8 mouse cellular contexts compared by ENCODE assay signal in the genomic region with DNA sequence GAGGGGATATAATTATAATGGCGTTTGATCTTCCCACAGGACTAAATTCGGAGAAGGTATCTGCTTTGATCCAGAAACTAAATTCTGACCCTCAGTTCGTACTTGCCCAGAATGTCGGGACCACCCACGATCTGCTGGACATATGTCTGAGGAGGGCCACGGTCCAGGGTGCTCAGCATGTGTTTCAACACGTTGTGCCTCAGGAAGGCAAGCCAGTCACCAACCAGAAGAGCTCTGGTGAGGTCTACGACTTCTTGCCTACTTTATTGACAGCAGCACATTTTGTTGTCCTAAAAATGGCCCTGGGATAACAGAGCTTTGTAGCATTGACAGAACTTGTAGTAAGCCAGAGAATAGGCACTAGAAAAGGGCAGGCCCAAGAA. TPM values are rescaled to one million over a fixed set of nuclear protein-coding genes. Genes with fewer than 3 reads are reported as not detected.
DNase-seq lines count a peak whose midpoint lies in the region; ATAC-seq and TF ChIP-seq lines count a peak whose summit lies in the region.

No protein-coding gene starts in this region.

- H3K36me3 ChIP-seq in heart, embryonic 14.5 days (ENCODE audit: control insufficient read depth, insufficient read depth, low read length), result peaks cover 26% of the 10 kb centered on the region
- H3K36me3 ChIP-seq in liver, embryonic 14.5 days (replicated peaks; ENCODE audit: control insufficient read depth, insufficient read depth, low read depth), result peaks cover 5% of the 10 kb centered on the region
- H3K36me3 ChIP-seq in stomach, embryonic 16.5 days (ENCODE audit: control insufficient read depth, insufficient read depth, low read length), result peaks cover 5% of the 10 kb centered on the region

- peak overlapping the region; percentile 93 for H3K9ac ChIP-seq in heart, embryonic 14.5 days (ENCODE audit: low read length)
- peak overlapping the region; percentile 91 for H3K9ac ChIP-seq in liver, embryonic 14.5 days (replicated peaks)
- H3K9ac ChIP-seq in stomach, embryonic 16.5 days (ENCODE audit: low read length), result peak overlapping the region; percentile 94

- peak overlapping the region; percentile 94 to 100 for H3K4me3 ChIP-seq in heart, embryonic 14.5 days (ENCODE audit: control insufficient read depth in 1 of 2, insufficient read depth in 1 of 2, low read depth in 1 of 2, low read length in 2 of 2)
- H3K4me3 ChIP-seq in liver, embryonic 14.5 days (ENCODE audit: insufficient read depth in 1 of 2, low read depth in 2 of 2, low read length in 2 of 2), result peak overlapping the region; percentile 96 to 98
- H3K4me3 ChIP-seq in stomach, embryonic 16.5 days (replicated peaks; ENCODE audit: low read length), result peak overlapping the region; percentile 89

- peak; percentile 4 to 29 for DNase-seq in heart, adult 18-20 months
- no peak for DNase-seq in heart, adult 8-10 months (ENCODE audit: low spot score)
- DNase-seq in 3T3-L1 (ENCODE audit: low read depth, low spot score), result peak; percentile 25
- DNase-seq in cerebellum, adult 18-20 months, result peak; percentile 14 to 29
- DNase-seq in liver, embryonic 14.5 days (ENCODE audit: low read depth in 3 of 3, low spot score in 3 of 3), result no peak
- no peak for DNase-seq in gastrocnemius, adult 18-20 months (ENCODE audit: low spot score)

- peak overlapping the region; percentile 91 for H3K4me2 ChIP-seq in heart, embryonic 14.5 days (ENCODE audit: low read length)
- peak overlapping the region; percentile 79 for H3K4me2 ChIP-seq in liver, embryonic 14.5 days (ENCODE audit: low read depth)
- H3K4me2 ChIP-seq in stomach, embryonic 16.5 days (ENCODE audit: low read depth, low read length), result peak overlapping the region; percentile 93

- 5% methylated on average over 8 of the region's 8 CpGs for WGBS in heart, embryonic 14.5 days
- 4% methylated on average over 8 of the region's 8 CpGs for WGBS in liver, embryonic 14.5 days (ENCODE audit: insufficient replicate concordance)
- 5% methylated on average over 8 of the region's 8 CpGs for WGBS in stomach, embryonic 16.5 days

- H3K9me3 ChIP-seq in heart, embryonic 14.5 days (ENCODE audit: control insufficient read depth, low read length), result no peaks in the 10 kb centered on the region
- H3K9me3 ChIP-seq in liver, embryonic 14.5 days (ENCODE audit: control insufficient read depth, low read length), result no peaks in the 10 kb centered on the region
- no peaks in the 10 kb centered on the region for H3K9me3 ChIP-seq in stomach, embryonic 16.5 days (replicated peaks; ENCODE audit: control insufficient read depth, low read length)

- TF ChIP-seq EP300 in liver, embryonic 14.5 days (IDR thresholded peaks at IDR 0.05; ENCODE audit: low read depth), result no peak

- no peak for TF ChIP-seq CTCF in liver, embryonic 14.5 days (IDR thresholded peaks at IDR 0.05; ENCODE audit: low read depth)

- peaks cover 4 to 9% of the 10 kb centered on the region in 2 experiments; a peak in 3 of 4 replicates for H3K4me1 ChIP-seq in heart, embryonic 14.5 days (ENCODE audit: control insufficient read depth in 2 of 2, insufficient read depth in 2 of 2, low read length in 2 of 2)
- peaks cover 8 to 11% of the 10 kb centered on the region in 2 experiments for H3K4me1 ChIP-seq in liver, embryonic 14.5 days (replicated peaks; ENCODE audit: control insufficient read depth in 2 of 2, insufficient read depth in 2 of 2, low read length in 1 of 2)
- peaks cover 10% of the 10 kb centered on the region for H3K4me1 ChIP-seq in stomach, embryonic 16.5 days (ENCODE audit: control insufficient read depth, insufficient read depth, low read length)

- no peaks in the 10 kb centered on the region for H3K27me3 ChIP-seq in heart, embryonic 14.5 days (ENCODE audit: control insufficient read depth, insufficient read depth, low read length)
- H3K27me3 ChIP-seq in liver, embryonic 14.5 days (ENCODE audit: control insufficient read depth, insufficient read depth, low read length), result no peaks in the 10 kb centered on the region
- H3K27me3 ChIP-seq in stomach, embryonic 16.5 days (ENCODE audit: control insufficient read depth, insufficient read depth, low read length), result no peaks in the 10 kb centered on the region

- no peak overlapping the region for H3K27ac ChIP-seq in heart, embryonic 14.5 days (replicated peaks in 1 of 2; ENCODE audit: control insufficient read depth in 1 of 2, insufficient read depth in 1 of 2, low read depth in 2 of 2, low read length in 2 of 2)
- H3K27ac ChIP-seq in liver, embryonic 14.5 days, result peak overlapping the region; percentile 17; the same call in 1 of the 2 replicates
- H3K27ac ChIP-seq in stomach, embryonic 16.5 days (ENCODE audit: low read length), result peak overlapping the region; percentile 92; the same call in 1 of the 2 replicates

- ATAC-seq in heart, embryonic 14.5 days (ENCODE audit: insufficient number of reproducible peaks, insufficient read depth, low FRiP score, low read depth), result no peak
- ATAC-seq in liver, embryonic 14.5 days (ENCODE audit: insufficient read depth), result no peak
- ATAC-seq in stomach, embryonic 16.5 days (ENCODE audit: insufficient read depth, low FRiP score), result no peak

RNA-seq across cellular contexts. Expression of gene Blmh, which starts 21.6 kb away (rescaled TPM):
- total RNA-seq in heart, adult 18-20 months (2021), result 10 to 100 TPM; 26.3 to 30.1 TPM
- 10 to 100 TPM; 27.6 to 31.0 (median 28.0) TPM for total RNA-seq in heart, adult 8-10 months (2022)
- 84.8 and 89.7 TPM in 2 replicates for polyA plus RNA-seq in heart, embryonic 14.5 days (2014; fragmentation: Nextera tagmentation; extraction: Ambion mirVana)
- polyA plus RNA-seq in liver, embryonic 14.5 days (2012; rRNA removed), result 10.3 and 16.2 TPM in 2 replicates
- polyA plus RNA-seq in liver, embryonic 14.5 days (2014; fragmentation: Nextera tagmentation; extraction: Ambion mirVana), result 34.7 and 37.1 TPM in 2 replicates
- 124 and 133 TPM in 2 replicates for polyA plus RNA-seq in stomach, embryonic 16.5 days (2015; fragmentation: Nextera tagmentation; extraction: Ambion mirVana)
- 10 to 100 TPM; 24.8 to 29.5 TPM for total RNA-seq in gastrocnemius, adult 18-20 months (2021)

RNA-seq across cellular contexts. Expression of gene Tmigd1, which starts 44.2 kb away (rescaled TPM):
- total RNA-seq in heart, adult 18-20 months (2021), result under 1 TPM in 1 of 2 experiments, not detected in 1; 0.28 TPM
- under 1 TPM in 2 of 4 experiments, not detected in 2; 0.38 to 0.53 TPM for total RNA-seq in heart, adult 8-10 months (2022)
- polyA plus RNA-seq in heart, embryonic 14.5 days (2014; fragmentation: Nextera tagmentation; extraction: Ambion mirVana), result 0.39 TPM in 1 of 2 replicates, not detected in the other
- not detected in 2 replicates for polyA plus RNA-seq in liver, embryonic 14.5 days (2012; rRNA removed)
- not detected in 2 replicates for polyA plus RNA-seq in liver, embryonic 14.5 days (2014; fragmentation: Nextera tagmentation; extraction: Ambion mirVana)
- polyA plus RNA-seq in stomach, embryonic 16.5 days (2015; fragmentation: Nextera tagmentation; extraction: Ambion mirVana), result 0.36 and 0.37 TPM in 2 replicates
- total RNA-seq in gastrocnemius, adult 18-20 months (2021), result not detected

RNA-seq across cellular contexts. Expression of gene Slc6a4, which starts 52.2 kb away (rescaled TPM):
- total RNA-seq in heart, adult 18-20 months (2021), result under 1 TPM; 0.50 to 0.64 TPM
- under 1 TPM; 0.57 to 0.75 (median 0.59) TPM for total RNA-seq in heart, adult 8-10 months (2022)
- 0.47 and 0.49 TPM in 2 replicates for polyA plus RNA-seq in heart, embryonic 14.5 days (2014; fragmentation: Nextera tagmentation; extraction: Ambion mirVana)
- 2.4 and 2.7 TPM in 2 replicates for polyA plus RNA-seq in liver, embryonic 14.5 days (2012; rRNA removed)
- polyA plus RNA-seq in liver, embryonic 14.5 days (2014; fragmentation: Nextera tagmentation; extraction: Ambion mirVana), result 1.6 and 3.0 TPM in 2 replicates
- polyA plus RNA-seq in stomach, embryonic 16.5 days (2015; fragmentation: Nextera tagmentation; extraction: Ambion mirVana), result 2.3 and 3.0 TPM in 2 replicates
- under 1 TPM; 0.36 to 0.46 TPM for total RNA-seq in gastrocnemius, adult 18-20 months (2021)

Comparison
In these comparisons a context has a peak if more than half of its experiments do, and no peak if none do; other contexts are left out.
1. DNase-seq: peak in heart, adult 18-20 months (2 of 2), 3T3-L1 (single experiment) and cerebellum, adult 18-20 months (2 of 2); none in heart, adult 8-10 months (single experiment), liver, embryonic 14.5 days (0 of 3) and gastrocnemius, adult 18-20 months (single experiment).
2. H3K27ac ChIP-seq: peak in liver, embryonic 14.5 days (single experiment) and stomach, embryonic 16.5 days (single experiment); none in heart, embryonic 14.5 days (0 of 2).
3. Peak in every context shown above with its lines, with median percentiles within 50 percentile points of each other: H3K4me2 ChIP-seq, H3K4me3 ChIP-seq and H3K9ac ChIP-seq.